Mouse (Mus musculus): ENCODE data around the gene Btbd35f26.
"Not testable (repeated sequence)": the region's sequence is repeated elsewhere in the genome, so short reads cannot be mapped to it uniquely, and the experiment has no call there.

- not testable (repeated sequence) for TF ChIP-seq TCF12 (IDR thresholded peaks at IDR 0.05; ENCODE audit: insufficient read depth, poor library complexity, severe bottlenecking); POLR2A (IDR thresholded peaks at IDR 0.05; ENCODE audit: insufficient read length, low read depth)
Measured at GRCm38 (mm10) chrX:31336154-31336553, at the start of gene Btbd35f26.
